Mouse (Mus musculus) telencephalon, adult 2 months (tissue): ENCODE data around the gene 2610507B11Rik.

Experiments used
- DNase-seq: peaks from one replicate; pipeline ENCODE4 v3.0.0-alpha.2; 2011; ENCODE audit warnings: low read depth, low spot score

Gene 2610507B11Rik

GRCm38 (mm10) chr11:78279586-78279985 lies 18.0 kb downstream of the 2610507B11Rik start:
- DNase-seq: no peak

DNA sequence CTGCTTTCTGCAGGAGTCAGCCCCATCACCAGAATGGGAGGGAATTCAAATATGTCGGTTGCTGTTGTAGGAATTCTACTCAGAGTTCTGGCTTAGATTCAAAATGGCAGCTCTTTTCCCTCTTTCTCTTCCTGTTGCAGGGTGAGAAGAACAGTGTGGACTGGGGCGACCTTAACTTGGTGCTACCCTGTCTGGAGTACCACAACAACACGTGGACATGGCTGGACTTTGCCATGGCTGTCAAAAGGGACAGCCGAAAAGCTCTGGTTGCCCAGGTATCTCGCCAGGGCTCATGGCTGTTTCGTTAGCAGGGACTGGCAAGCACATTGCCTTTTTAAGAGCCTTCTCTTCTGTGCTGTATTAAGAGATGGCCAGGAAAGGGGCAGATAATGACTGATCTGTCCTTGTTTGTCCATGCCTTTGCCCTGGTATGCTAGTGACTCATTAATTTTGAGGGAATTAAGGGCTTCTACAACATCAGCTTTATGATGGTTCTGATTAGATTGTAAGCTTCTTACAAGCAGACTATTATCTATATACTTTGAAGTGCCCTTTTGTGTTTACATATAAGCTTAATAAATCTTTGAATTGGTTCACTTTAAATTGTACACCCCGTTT lies 27.7 kb downstream of the 2610507B11Rik start:
- DNase-seq: no peak

- peak; percentile 53 for DNase-seq
Measured at GRCm38 (mm10) chr11:78290654-78291053, 29.1 kb downstream of the 2610507B11Rik start, which contains the start of gene BC030499. BC030499 (plus strand) TSS chr11:78290841.

GRCm38 (mm10) chr11:78294585-78294984 lies 33.0 kb downstream of the 2610507B11Rik start:
- no peak for DNase-seq

DNA sequence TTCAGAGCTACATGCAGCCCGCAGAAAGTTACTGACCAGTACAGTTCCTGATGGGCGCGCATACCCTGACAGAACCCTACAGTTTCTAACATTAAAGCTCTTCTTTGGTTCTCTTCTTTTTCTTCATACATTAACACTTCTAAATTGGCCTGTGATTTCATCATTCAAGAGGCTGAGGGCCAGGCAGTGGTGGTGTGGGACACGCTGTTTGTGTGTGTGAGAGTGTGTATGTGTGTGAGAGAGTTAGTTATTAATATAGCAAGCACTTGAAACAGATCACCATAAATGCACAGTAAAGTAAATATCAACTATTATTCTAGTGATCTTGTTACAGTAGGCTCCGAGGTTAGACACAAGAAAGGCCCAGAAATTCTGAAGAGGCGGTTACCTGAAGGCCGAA lies 39.4 kb downstream of the 2610507B11Rik start:
- no peak for DNase-seq

- peak; percentile 86 for DNase-seq
Measured at GRCm38 (mm10) chr11:78301357-78302084, 40.0 kb downstream of the 2610507B11Rik start, which contains the start of gene Spag5. Spag5 (plus strand) TSS chr11:78301529.

GRCm38 (mm10) chr11:78305272-78305671 lies 43.7 kb downstream of the 2610507B11Rik start:
- no peak for DNase-seq

DNA sequence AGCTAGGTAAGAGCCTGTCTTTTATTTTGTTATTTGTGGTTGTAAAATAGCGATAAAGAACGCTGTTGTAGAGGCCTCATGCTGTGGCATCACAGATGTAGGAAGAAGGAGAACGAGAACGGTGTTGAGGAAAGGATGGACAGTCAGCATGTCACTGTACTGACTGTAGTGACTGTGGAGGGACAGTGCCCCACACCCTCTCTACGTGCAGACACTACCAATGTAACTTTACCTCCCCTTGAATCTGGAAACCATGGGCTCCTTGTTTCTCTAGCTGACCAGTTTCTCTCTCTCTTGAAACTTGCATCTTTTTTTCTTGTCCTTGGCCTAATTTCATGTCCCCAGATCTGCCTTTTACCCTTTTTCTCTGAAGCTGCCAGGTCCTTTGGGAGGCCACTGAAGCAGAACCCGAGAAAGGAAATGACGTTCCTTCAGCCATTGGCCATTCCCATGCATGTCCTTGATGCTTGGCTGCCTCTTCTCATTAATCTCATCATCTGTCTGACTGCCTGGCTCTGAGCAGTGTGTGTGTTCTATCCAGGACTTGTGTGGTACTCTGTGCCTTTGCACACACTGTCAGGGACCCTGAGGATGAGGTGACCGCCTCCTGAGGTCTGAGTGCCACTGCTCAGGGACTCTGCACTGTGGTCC lies 49.4 kb downstream of the 2610507B11Rik start:
- DNase-seq: no peak

- no peak for DNase-seq
Measured at GRCm38 (mm10) chr11:78313662-78314061, 52.1 kb downstream of the 2610507B11Rik start.

GRCm38 (mm10) chr11:78318411-78318810 lies 56.9 kb downstream of the 2610507B11Rik start:
- no peak for DNase-seq

- DNase-seq: no peak
Measured at GRCm38 (mm10) chr11:78322076-78322831, 60.7 kb downstream of the 2610507B11Rik start.

DNA sequence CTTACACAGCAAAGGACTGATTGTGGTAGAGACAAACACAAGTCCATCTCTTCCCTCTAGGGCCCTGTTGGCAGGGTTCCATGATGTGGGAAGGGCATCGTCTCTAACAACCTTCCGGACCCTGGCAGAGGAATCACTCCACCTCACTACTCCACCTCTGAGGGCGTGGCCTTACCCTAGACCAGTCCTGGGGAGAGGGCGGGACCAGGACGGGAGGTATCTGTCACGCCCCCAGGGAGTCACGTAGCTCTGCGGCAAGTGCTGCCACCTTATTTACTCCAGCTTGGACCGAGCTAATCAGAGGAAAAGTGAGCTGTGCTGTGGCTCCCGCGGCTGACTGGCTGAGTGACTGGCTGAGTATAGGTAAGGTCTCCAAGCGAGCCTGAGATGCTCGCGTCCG lies 61.3 kb downstream of the 2610507B11Rik start, which contains the start of gene Aldoc:
Gene Aldoc (plus strand): TSS at position 109 of the 400 bp plus-strand sequence.
- DNase-seq: peak; percentile 46

DNA sequence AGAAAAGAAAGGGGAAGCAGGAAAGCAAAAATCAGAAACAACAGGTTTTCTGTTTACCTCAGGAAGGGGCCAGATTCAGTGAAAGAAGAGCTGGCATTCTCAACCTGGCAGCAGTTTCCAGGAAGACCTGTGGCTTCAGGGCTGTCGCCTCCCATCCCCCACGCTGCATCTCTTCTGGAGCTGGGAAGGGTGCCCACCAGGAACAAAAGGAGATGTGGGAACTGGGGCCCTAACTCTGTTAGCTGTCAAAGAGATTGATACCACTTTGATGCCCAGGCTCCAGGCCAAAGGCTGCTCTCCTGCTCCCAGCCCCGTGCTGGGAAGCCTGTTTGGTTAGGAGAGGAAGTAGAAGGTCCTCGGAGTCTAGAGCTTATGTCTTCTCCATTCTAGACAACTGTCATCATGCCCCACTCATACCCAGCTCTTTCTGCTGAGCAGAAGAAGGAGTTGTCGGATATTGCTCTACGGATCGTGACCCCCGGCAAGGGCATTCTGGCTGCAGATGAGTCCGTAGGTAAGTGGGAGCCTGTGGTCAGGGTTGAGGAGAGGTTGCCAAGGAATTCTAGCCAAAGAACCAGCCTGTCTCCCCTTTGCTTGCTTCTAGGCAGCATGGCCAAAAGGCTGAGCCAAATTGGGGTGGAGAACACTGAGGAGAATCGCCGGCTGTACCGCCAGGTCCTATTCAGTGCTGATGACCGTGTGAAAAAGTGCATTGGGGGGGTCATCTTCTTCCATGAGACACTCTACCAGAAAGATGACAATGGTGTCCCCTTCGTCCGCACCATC lies 62.6 kb downstream of the 2610507B11Rik start:
- no peak for DNase-seq

DNA sequence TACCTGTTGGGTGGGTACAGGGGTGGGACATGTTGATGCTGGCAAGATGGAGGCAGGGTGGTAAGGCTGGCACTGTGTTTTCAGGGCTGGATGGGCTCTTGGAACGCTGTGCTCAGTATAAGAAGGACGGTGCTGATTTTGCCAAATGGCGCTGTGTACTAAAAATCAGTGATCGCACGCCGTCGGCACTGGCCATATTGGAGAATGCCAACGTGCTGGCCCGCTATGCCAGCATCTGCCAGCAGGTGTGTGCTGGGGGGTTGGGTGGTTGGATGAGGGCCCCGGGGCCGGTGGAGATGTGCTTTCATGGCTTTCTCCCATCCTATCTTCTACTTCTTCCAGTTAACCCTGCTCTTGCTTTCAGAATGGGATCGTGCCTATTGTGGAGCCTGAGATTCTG lies 63.4 kb downstream of the 2610507B11Rik start:
- no peak for DNase-seq

GRCm38 (mm10) chr11:78327215-78327614 lies 65.7 kb downstream of the 2610507B11Rik start:
- DNase-seq: no peak

GRCm38 (mm10) chr11:78327634-78328511 lies 66.3 kb downstream of the 2610507B11Rik start, which contains the start of gene Pigs:
Pigs (plus strand) TSS chr11:78328415.
- peak; percentile 88 for DNase-seq

DNA sequence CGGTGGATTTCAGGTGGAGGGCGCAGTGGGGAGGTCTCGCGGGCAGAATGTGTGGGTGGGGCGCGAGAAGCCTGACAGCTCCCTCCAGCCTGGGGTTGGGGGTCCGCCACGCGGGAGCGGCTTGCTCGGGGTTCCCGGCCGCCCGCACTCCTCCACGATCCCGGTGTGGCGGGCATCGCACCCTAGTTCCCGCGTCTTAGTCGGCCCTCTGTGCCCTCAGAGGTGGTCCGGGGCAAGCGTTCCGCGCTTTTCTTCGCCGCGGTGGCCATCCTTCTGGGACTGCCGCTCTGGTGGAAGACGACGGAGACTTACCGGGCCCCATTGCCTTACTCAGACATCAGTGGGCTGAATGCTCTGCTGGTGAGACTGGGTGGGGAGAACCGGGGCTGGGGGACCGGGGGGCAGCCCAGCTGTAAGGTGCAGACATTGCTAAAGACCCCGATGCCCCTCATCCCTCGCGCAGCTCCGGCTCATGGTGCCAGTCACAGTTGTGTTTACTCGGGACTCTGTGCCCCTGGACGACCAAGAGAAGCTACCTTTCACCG lies 67.0 kb downstream of the 2610507B11Rik start:
- DNase-seq: no peak

GRCm38 (mm10) chr11:78332676-78333075 lies 71.1 kb downstream of the 2610507B11Rik start:
- DNase-seq: no peak

GRCm38 (mm10) chr11:78333992-78334391 lies 72.4 kb downstream of the 2610507B11Rik start:
- DNase-seq: no peak
